Comparison of ENCODE assay signal across 9 mouse cellular contexts in genomic region chr2:11113191-11113590, GRCm38 (mm10). TPM values are rescaled to one million over a fixed set of nuclear protein-coding genes. Genes with fewer than 3 reads are reported as not detected.
DNase-seq lines count a peak whose midpoint lies in the region; ATAC-seq and TF ChIP-seq lines count a peak whose summit lies in the region.
"Had no signal": no experiment of that assay in that cellular context is flagged by ENCODE, and none has a peak within 500 bp of the region (broad histone marks: within the 10 kb centered on the region; RNA-seq: fewer than 3 reads in every experiment).

No protein-coding gene starts in this region.

- no peak for TF ChIP-seq EP300 in heart, adult 2 months (IDR thresholded peaks at IDR 0.05; ENCODE audit: insufficient read depth, low read depth, low read length)

- H3K4me3 ChIP-seq in heart, adult 2 months = no peak overlapping the region
- no peak overlapping the region for H3K4me3 ChIP-seq in heart, embryonic 12.5 days
- no peak overlapping the region for H3K4me3 ChIP-seq in embryonic facial prominence, embryonic 11.5 days (ENCODE audit: low read depth, low read length)
- H3K4me3 ChIP-seq: limb, embryonic 13.5 days had no signal

- no peaks in the 10 kb centered on the region for H3K79me2 ChIP-seq in heart, adult 2 months (replicated peaks; ENCODE audit: control insufficient read depth, insufficient read depth, low read length)

- no peak overlapping the region for H3K27ac ChIP-seq in heart, adult 2 months
- H3K27ac ChIP-seq in heart, embryonic 12.5 days (ENCODE audit: poor library complexity, severe bottlenecking) = no peak overlapping the region
- H3K27ac ChIP-seq in embryonic facial prominence, embryonic 11.5 days (replicated peaks; ENCODE audit: low read depth, low read length) = no peak overlapping the region
- H3K27ac ChIP-seq: limb, embryonic 13.5 days had no signal

- intact Hi-C loops in heart, adult 2 months (cut with DNase I) = loop anchor here (1.0 to 5.0 kb wide), 3 partner anchors 139 to 209 kb away; no protein-coding TSS in a partner anchor

- WGBS in heart, adult 2 months = 34% methylated on average over 8 of the region's 8 CpGs
- WGBS in heart, embryonic 12.5 days = 44% methylated on average over 8 of the region's 8 CpGs
- WGBS in embryonic facial prominence, embryonic 11.5 days = 44% methylated on average over 8 of the region's 8 CpGs

- ATAC-seq in heart, embryonic 12.5 days (ENCODE audit: insufficient number of reproducible peaks, low FRiP score) = no peak
- no peak; the same call in 1 of the 2 replicates for ATAC-seq in embryonic facial prominence, embryonic 11.5 days (replicated peaks; ENCODE audit: insufficient number of reproducible peaks, low FRiP score, low TSS enrichment, low read depth)
- ATAC-seq in inflammation-experienced regulatory T-cells, adult 6 months = peak; percentile 95

- no peak for TF ChIP-seq POLR2A in heart, adult 2 months (IDR thresholded peaks at IDR 0.05; ENCODE audit: insufficient read depth, low read depth, low read length)

- H3K27me3 ChIP-seq in heart, adult 2 months (ENCODE audit: control insufficient read depth, insufficient read depth, low read length) = no peaks in the 10 kb centered on the region
- H3K27me3 ChIP-seq in heart, embryonic 12.5 days (replicated peaks) = no peaks in the 10 kb centered on the region
- H3K27me3 ChIP-seq in embryonic facial prominence, embryonic 11.5 days (ENCODE audit: control insufficient read depth, insufficient read depth, low read length) = no peaks in the 10 kb centered on the region
- H3K27me3 ChIP-seq: limb, embryonic 13.5 days had no signal

- no peaks in the 10 kb centered on the region for H3K36me3 ChIP-seq in heart, adult 2 months (ENCODE audit: control insufficient read depth, insufficient read depth, low read length)
- H3K36me3 ChIP-seq in heart, embryonic 12.5 days = no peaks in the 10 kb centered on the region
- no peaks in the 10 kb centered on the region for H3K36me3 ChIP-seq in embryonic facial prominence, embryonic 11.5 days (replicated peaks; ENCODE audit: control insufficient read depth, insufficient read depth, low read depth, low read length)
- H3K36me3 ChIP-seq: limb, embryonic 13.5 days had no signal

- H3K9me3 ChIP-seq in heart, embryonic 12.5 days (replicated peaks) = no peaks in the 10 kb centered on the region
- no peaks in the 10 kb centered on the region for H3K9me3 ChIP-seq in embryonic facial prominence, embryonic 11.5 days (replicated peaks; ENCODE audit: control insufficient read depth, low read length)
- H3K9me3 ChIP-seq: limb, embryonic 13.5 days had no signal

- DNase-seq in heart, adult 2 months = peak in 1 of 2 experiments; percentile 9
- peak; percentile 56 for DNase-seq in NIH3T3 (ENCODE audit: low read depth)
- peak; percentile 81 for DNase-seq in embryonic facial prominence, embryonic 11.5 days (ENCODE audit: low spot score)
- DNase-seq in left cerebral cortex, adult 9 months (ENCODE audit: low spot score in 2 of 2) = peak; percentile 3 to 75
- DNase-seq in naive thymus-derived CD4-positive, alpha-beta T cell, adult 2 months (ENCODE audit: low read depth) = peak; percentile 93
- peak; percentile 64 for DNase-seq in thymus, postnatal 25 days

- no peaks in the 10 kb centered on the region for H3K4me1 ChIP-seq in heart, adult 2 months (ENCODE audit: control insufficient read depth, insufficient read depth, low read length)
- no peaks in the 10 kb centered on the region for H3K4me1 ChIP-seq in heart, embryonic 12.5 days (replicated peaks)
- H3K4me1 ChIP-seq in embryonic facial prominence, embryonic 11.5 days (ENCODE audit: control insufficient read depth, insufficient read depth, low read length) = no peaks in the 10 kb centered on the region
- H3K4me1 ChIP-seq: limb, embryonic 13.5 days had no signal

- H3K9ac ChIP-seq in heart, adult 2 months (ENCODE audit: low read depth, low read length) = no peak overlapping the region
- H3K9ac ChIP-seq in heart, embryonic 12.5 days = no peak overlapping the region
- no peak overlapping the region for H3K9ac ChIP-seq in embryonic facial prominence, embryonic 11.5 days (replicated peaks; ENCODE audit: low read length)
- H3K9ac ChIP-seq: limb, embryonic 13.5 days had no signal

- TF ChIP-seq CTCF in heart, adult 2 months (IDR thresholded peaks at IDR 0.05) = peak; percentile 78

- no peak overlapping the region for H3K4me2 ChIP-seq in heart, embryonic 12.5 days
- no peak overlapping the region for H3K4me2 ChIP-seq in embryonic facial prominence, embryonic 11.5 days (ENCODE audit: low read depth, low read length)
- H3K4me2 ChIP-seq: limb, embryonic 13.5 days had no signal

RNA-seq across cellular contexts. Expression of gene Prkcq, which starts 58.7 kb away (rescaled TPM):
- total RNA-seq in heart, adult 2 months (2021) = 1 to 10 TPM; 2.6 to 3.3 TPM
- 1.1 and 1.5 TPM in 2 replicates for polyA plus RNA-seq in heart, adult 2 months (2012; rRNA removed)
- polyA plus RNA-seq in heart, embryonic 12.5 days (2016; fragmentation: Nextera tagmentation; extraction: Ambion mirVana) = 1.1 and 1.5 TPM in 2 replicates
- 2.8 and 3.8 TPM in 2 replicates for polyA plus RNA-seq in embryonic facial prominence, embryonic 11.5 days (2014; fragmentation: Nextera tagmentation; extraction: Ambion mirVana)
- polyA plus RNA-seq in inflammation-experienced regulatory T-cells, adult 6 months (2017; shearing (Covaris generic)) = 100 to 1,000 TPM in 1 of 3 experiments, 10 to 100 TPM in 2; 86.5 to 144 (median 99.9) TPM

Comparison
In these comparisons a context has a peak if more than half of its experiments do, and no peak if none do; other contexts are left out.
1. RNA of gene Prkcq, which starts 58.7 kb away (polyA plus RNA-seq): 86.5 to 144 TPM in inflammation-experienced regulatory T-cells, adult 6 months; 2.8 to 3.8 TPM in embryonic facial prominence, embryonic 11.5 days, 1.1 to 1.5 TPM in heart, adult 2 months and 1.1 to 1.5 TPM in heart, embryonic 12.5 days; every median in the first group is over 10 times any median in the second.